In the genomic region with DNA sequence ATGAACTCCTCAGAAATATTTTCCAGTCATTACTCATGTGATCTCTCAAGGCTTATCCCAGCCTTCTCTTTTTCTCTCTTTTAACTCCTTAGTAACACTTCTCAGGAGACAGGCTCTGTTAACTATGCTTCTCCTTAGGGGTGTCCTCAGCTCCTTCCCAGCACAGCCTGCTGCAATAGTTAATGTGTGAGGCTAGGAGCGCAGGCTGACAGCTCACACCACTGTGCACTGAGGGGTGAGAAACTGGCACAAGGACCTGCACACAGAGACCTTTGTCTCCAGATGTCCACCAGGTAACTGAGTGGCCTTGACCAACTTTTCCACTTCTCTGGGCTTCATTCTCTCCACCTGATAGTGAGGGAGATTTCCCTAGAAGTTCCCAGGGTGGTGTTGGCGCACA, we compare ENCODE assay signal across 24 mouse cellular contexts.
A peak's percentile ranks its signal among the peaks of the same experiment; 100 is the strongest.
DNase-seq lines count a peak whose midpoint lies in the region; ATAC-seq and TF ChIP-seq lines count a peak whose summit lies in the region.
"Had no signal": no experiment of that assay in that cellular context is flagged by ENCODE, and none has a peak within 500 bp of the region (broad histone marks: within the 10 kb centered on the region; RNA-seq: fewer than 3 reads in every experiment).

No protein-coding gene starts in this region.

- no peak for TF ChIP-seq EP300 in liver, postnatal 0 days (IDR thresholded peaks at IDR 0.05; ENCODE audit: low read depth)

- no peaks in the 10 kb centered on the region for H3K36me3 ChIP-seq in liver, embryonic 11.5 days (ENCODE audit: control insufficient read depth, insufficient read depth, low read length)
- H3K36me3 ChIP-seq in liver, postnatal 0 days (replicated peaks; ENCODE audit: insufficient read depth, low read length), result no peaks in the 10 kb centered on the region
- no peaks in the 10 kb centered on the region for H3K36me3 ChIP-seq in intestine, embryonic 16.5 days (ENCODE audit: control insufficient read depth, insufficient read depth, low read length)
- H3K36me3 ChIP-seq: embryonic facial prominence, embryonic 10.5 days; embryonic facial prominence, embryonic 12.5 days; forebrain, embryonic 10.5 days; forebrain, embryonic 12.5 days had no signal

- H3K4me1 ChIP-seq in liver, embryonic 11.5 days (replicated peaks; ENCODE audit: control insufficient read depth, insufficient read depth, low read length), result no peaks in the 10 kb centered on the region
- H3K4me1 ChIP-seq in liver, postnatal 0 days (ENCODE audit: insufficient read depth), result no peaks in the 10 kb centered on the region
- H3K4me1 ChIP-seq in intestine, embryonic 16.5 days (ENCODE audit: control insufficient read depth, insufficient read depth, low read length), result 0 out of 2 replicates have a peak, but pooled peaks cover 4% of the 10 kb centered on the region

- 0 out of 2 replicates have a peak, but pooled peaks have one; percentile 7 for ATAC-seq in liver, embryonic 11.5 days (replicated peaks; ENCODE audit: low FRiP score)
- ATAC-seq in liver, postnatal 0 days, result no peak
- ATAC-seq in intestine, embryonic 16.5 days, result peak; percentile 55; the same call in 1 of the 2 replicates
- ATAC-seq: activated CD4-positive, CD25-positive, alpha-beta regulatory T cell, adult 4 months; forebrain, embryonic 14.5 days; forebrain, embryonic 16.5 days; Patski had no signal

- H3K9ac ChIP-seq in liver, embryonic 11.5 days (ENCODE audit: low read depth, low read length), result no peak overlapping the region
- H3K9ac ChIP-seq in liver, postnatal 0 days (replicated peaks), result no peak overlapping the region
- H3K9ac ChIP-seq in intestine, embryonic 16.5 days (ENCODE audit: low read depth, low read length), result no peak overlapping the region
- H3K9ac ChIP-seq: embryonic facial prominence, embryonic 12.5 days; forebrain, embryonic 12.5 days had no signal

- no peaks in the 10 kb centered on the region for H3K9me3 ChIP-seq in liver, embryonic 11.5 days (ENCODE audit: control insufficient read depth, low read length)
- H3K9me3 ChIP-seq in liver, postnatal 0 days (ENCODE audit: low read length), result no peaks in the 10 kb centered on the region
- H3K9me3 ChIP-seq in intestine, embryonic 16.5 days (ENCODE audit: control insufficient read depth, low read length), result no peaks in the 10 kb centered on the region
- H3K9me3 ChIP-seq: embryonic facial prominence, embryonic 10.5 days; embryonic facial prominence, embryonic 12.5 days; forebrain, embryonic 10.5 days; forebrain, embryonic 12.5 days had no signal

- H3K4me3 ChIP-seq in liver, embryonic 11.5 days (ENCODE audit: low read depth, low read length), result no peak overlapping the region
- no peak overlapping the region for H3K4me3 ChIP-seq in liver, postnatal 0 days (ENCODE audit: low read depth, low read length)
- no peak overlapping the region for H3K4me3 ChIP-seq in intestine, embryonic 16.5 days (ENCODE audit: low read length)
- H3K4me3 ChIP-seq: embryonic facial prominence, embryonic 10.5 days; embryonic facial prominence, embryonic 12.5 days; erythroblast, embryonic 14.5 days; forebrain, embryonic 10.5 days; forebrain, embryonic 12.5 days had no signal

- H3K27me3 ChIP-seq in liver, embryonic 11.5 days (replicated peaks; ENCODE audit: control insufficient read depth, insufficient read depth, low read length), result no peaks in the 10 kb centered on the region
- no peaks in the 10 kb centered on the region for H3K27me3 ChIP-seq in liver, postnatal 0 days (ENCODE audit: insufficient read depth, low read length)
- no peaks in the 10 kb centered on the region for H3K27me3 ChIP-seq in intestine, embryonic 16.5 days (replicated peaks; ENCODE audit: control insufficient read depth, insufficient read depth, low read length)
- H3K27me3 ChIP-seq: embryonic facial prominence, embryonic 12.5 days; forebrain, embryonic 12.5 days; Patski had no signal

- TF ChIP-seq CTCF in liver, postnatal 0 days (IDR thresholded peaks at IDR 0.05; ENCODE audit: low read depth), result no peak

- H3K27ac ChIP-seq in liver, embryonic 11.5 days (ENCODE audit: low read depth, low read length), result no peak overlapping the region
- H3K27ac ChIP-seq in liver, postnatal 0 days (ENCODE audit: low read depth), result no peak overlapping the region
- H3K27ac ChIP-seq in intestine, embryonic 16.5 days (ENCODE audit: low read length), result no peak overlapping the region
- H3K27ac ChIP-seq: embryonic facial prominence, embryonic 10.5 days; embryonic facial prominence, embryonic 12.5 days; forebrain, embryonic 10.5 days; forebrain, embryonic 12.5 days had no signal

- no peak for DNase-seq in liver, embryonic 11.5 days (ENCODE audit: low spot score)
- DNase-seq in liver, postnatal 0 days, result no peak
- peak; percentile 48 for DNase-seq in NIH3T3 (ENCODE audit: low read depth)
- peak; percentile 34 for DNase-seq in adipocyte (ENCODE audit: low spot score)
- DNase-seq in right cerebral cortex, postnatal 25 days, result no peak
- DNase-seq in right cerebral cortex, postnatal 10 days (ENCODE audit: low spot score in 2 of 2), result no peak
- DNase-seq: adrenal gland, adult 2 months; adrenal gland, postnatal 10 days; adrenal gland, postnatal 25 days; cerebellum, adult 11-12 months; cerebellum, adult 2 months; cerebellum, adult 9-10 months; cerebellum, postnatal 10 days; cerebellum, postnatal 25 days had no signal

- 73% methylated on average over 2 of the region's 2 CpGs for WGBS in liver, embryonic 11.5 days
- 72% methylated on average over 2 of the region's 2 CpGs for WGBS in liver, postnatal 0 days (ENCODE audit: insufficient replicate concordance)
- 82% methylated on average over 2 of the region's 2 CpGs for WGBS in intestine, embryonic 16.5 days

- no peak overlapping the region for H3K4me2 ChIP-seq in liver, embryonic 11.5 days
- no peak overlapping the region for H3K4me2 ChIP-seq in liver, postnatal 0 days (ENCODE audit: low read depth, low read length)
- no peak overlapping the region for H3K4me2 ChIP-seq in intestine, embryonic 16.5 days (ENCODE audit: low read depth, low read length)
- H3K4me2 ChIP-seq: embryonic facial prominence, embryonic 12.5 days; forebrain, embryonic 12.5 days had no signal

Comparison
In these comparisons a context has a peak if more than half of its experiments do, and no peak if none do; other contexts are left out.
1. DNase-seq: peak in NIH3T3 (single experiment) and adipocyte (single experiment); none in liver, embryonic 11.5 days (single experiment), liver, postnatal 0 days (single experiment), right cerebral cortex, postnatal 25 days (single experiment) and right cerebral cortex, postnatal 10 days (0 of 2).